ENCODE assay signal across 27 mouse cellular contexts in the genomic region with DNA sequence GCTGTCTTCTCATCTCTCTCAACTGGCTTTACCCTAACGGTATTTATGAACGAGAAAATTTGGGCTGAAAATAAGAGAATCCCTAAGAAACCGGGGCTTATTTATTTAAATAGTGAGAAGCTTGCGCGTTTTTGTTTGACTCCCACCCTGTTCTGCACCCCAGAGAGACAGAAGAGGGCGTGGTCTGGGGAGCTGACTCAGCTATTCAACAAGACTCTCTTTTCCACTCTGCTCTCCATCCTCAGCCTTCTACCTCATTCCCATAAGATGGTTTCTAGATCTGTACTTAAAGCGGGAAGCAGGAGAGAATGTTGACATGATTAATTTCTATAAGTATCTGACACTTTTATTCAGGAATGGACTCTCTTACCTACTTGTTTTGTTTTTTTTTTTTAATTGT.
"Had no signal": no experiment of that assay in that cellular context is flagged by ENCODE, and none has a peak within 500 bp of the region (broad histone marks: within the 10 kb centered on the region; RNA-seq: fewer than 3 reads in every experiment).

No protein-coding gene starts in this region.

- H3K9me3 ChIP-seq: hindbrain, embryonic 12.5 days; intestine, embryonic 15.5 days; kidney, embryonic 15.5 days; limb, embryonic 13.5 days; limb, embryonic 15.5 days; liver, embryonic 12.5 days had no signal

- ATAC-seq: hindbrain, embryonic 16.5 days; inflammation-experienced regulatory T-cells, adult 6 months; intestine, embryonic 15.5 days; liver, embryonic 12.5 days had no signal

- H3K36me3 ChIP-seq: hindbrain, embryonic 10.5 days; hindbrain, embryonic 12.5 days; intestine, embryonic 15.5 days; kidney, embryonic 15.5 days; limb, embryonic 13.5 days; limb, embryonic 15.5 days; liver, embryonic 12.5 days had no signal

- DNase-seq: gastrocnemius, postnatal 14 days; gastrocnemius, postnatal 36 days; heart, adult 11 months; heart, adult 2 months; heart, postnatal 10 days; heart, postnatal 4 days; kidney, adult 11 months; kidney, adult 2 months; kidney, adult 9 months; kidney, postnatal 14 days; kidney, postnatal 36 days; layer of hippocampus, adult 9-11 months; layer of hippocampus, postnatal 36 days; left cerebral cortex, postnatal 4 days had no signal

- H3K27ac ChIP-seq: heart, adult 2 months; hindbrain, embryonic 10.5 days; hindbrain, embryonic 12.5 days; hindbrain, embryonic 14.5 days; intestine, embryonic 15.5 days; kidney, embryonic 15.5 days; kidney, postnatal 0 days; limb, embryonic 13.5 days; limb, embryonic 15.5 days; liver, embryonic 12.5 days; liver, embryonic 14.5 days had no signal

- H3K9ac ChIP-seq: heart, embryonic 12.5 days; hindbrain, embryonic 12.5 days; hindbrain, embryonic 14.5 days; intestine, embryonic 15.5 days; kidney, embryonic 15.5 days; limb, embryonic 13.5 days; limb, embryonic 15.5 days; liver, embryonic 12.5 days; liver, embryonic 14.5 days had no signal

- H3K4me3 ChIP-seq: heart, adult 2 months; heart, embryonic 12.5 days; hindbrain, embryonic 10.5 days; hindbrain, embryonic 12.5 days; intestine, embryonic 15.5 days; kidney, embryonic 15.5 days; limb, embryonic 13.5 days; limb, embryonic 15.5 days; liver, embryonic 12.5 days had no signal

- H3K4me2 ChIP-seq: heart, embryonic 12.5 days; hindbrain, embryonic 12.5 days; hindbrain, embryonic 14.5 days; intestine, embryonic 15.5 days; kidney, embryonic 15.5 days; limb, embryonic 13.5 days; limb, embryonic 15.5 days; liver, embryonic 12.5 days had no signal

- H3K4me1 ChIP-seq: intestine, embryonic 15.5 days; limb, embryonic 13.5 days; liver, embryonic 12.5 days had no signal

- H3K27me3 ChIP-seq: heart, embryonic 12.5 days; hindbrain, embryonic 12.5 days; intestine, embryonic 15.5 days; kidney, embryonic 15.5 days; limb, embryonic 13.5 days; limb, embryonic 15.5 days; liver, embryonic 12.5 days had no signal
